Mouse (Mus musculus): Measurements from ENCODE around the gene Ptpn12.

Gene Ptpn12

GRCm38 (mm10) chr5:21017075-21017474, 38.6 kb downstream of the Ptpn12 start:
- peak; percentile 19 for DNase-seq

GRCm38 (mm10) chr5:21010908-21011307, 44.8 kb downstream of the Ptpn12 start:
- no peak for DNase-seq

DNA sequence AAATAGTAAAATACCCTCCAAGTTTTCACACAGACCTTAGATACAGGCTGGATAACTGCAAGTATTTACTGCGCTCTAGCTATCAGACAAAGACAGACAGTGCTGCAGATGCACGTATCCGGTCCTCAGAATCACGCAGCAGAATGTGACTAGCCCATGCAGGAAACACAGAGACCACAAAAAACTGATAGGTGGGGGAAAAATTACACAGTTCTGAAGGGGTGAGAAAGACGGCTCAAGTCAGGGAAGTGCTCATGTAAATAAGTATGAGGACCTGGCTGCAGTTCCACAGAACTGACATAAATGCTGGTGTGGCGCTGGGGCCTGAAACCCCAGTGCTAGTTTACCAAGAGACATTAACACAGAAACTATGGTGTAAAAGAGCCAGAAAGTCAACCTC, 53.0 kb downstream of the Ptpn12 start:
- no peak for DNase-seq

DNA sequence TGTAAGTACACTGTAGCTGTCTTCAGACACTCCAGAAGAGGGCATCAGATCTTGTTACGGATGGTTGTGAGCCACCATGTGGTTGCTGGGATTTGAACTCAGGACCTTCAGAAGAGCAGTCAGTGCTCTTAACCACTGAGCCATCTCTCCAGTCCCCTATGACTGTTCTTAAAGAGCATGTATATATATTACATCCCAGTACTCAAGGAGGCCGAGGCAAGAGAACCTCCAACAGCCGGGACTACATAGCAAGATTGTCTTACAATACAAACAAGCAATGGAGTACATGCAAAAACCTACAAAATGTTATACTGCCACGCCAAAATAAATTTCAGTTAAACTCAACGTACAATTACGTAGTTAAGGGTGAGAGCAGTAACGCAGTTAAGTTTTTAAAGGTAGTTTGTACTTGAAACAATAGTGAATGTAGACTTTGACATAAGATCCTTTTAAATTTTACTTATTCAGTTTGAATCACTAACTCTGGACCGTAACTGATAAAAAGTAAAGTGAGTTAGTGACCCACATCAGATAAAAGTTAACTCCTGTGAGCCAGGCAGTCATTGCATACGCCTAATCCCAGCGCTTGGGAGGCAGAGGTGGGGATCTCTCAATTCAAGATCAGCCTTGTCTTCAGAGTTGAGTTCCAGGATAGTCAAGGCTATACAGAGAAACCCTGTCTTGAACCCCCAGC, 53.9 kb downstream of the Ptpn12 start:
- DNase-seq: no peak

GRCm38 (mm10) chr5:20998427-20998826, 57.3 kb downstream of the Ptpn12 start:
- no peak for DNase-seq

DNA sequence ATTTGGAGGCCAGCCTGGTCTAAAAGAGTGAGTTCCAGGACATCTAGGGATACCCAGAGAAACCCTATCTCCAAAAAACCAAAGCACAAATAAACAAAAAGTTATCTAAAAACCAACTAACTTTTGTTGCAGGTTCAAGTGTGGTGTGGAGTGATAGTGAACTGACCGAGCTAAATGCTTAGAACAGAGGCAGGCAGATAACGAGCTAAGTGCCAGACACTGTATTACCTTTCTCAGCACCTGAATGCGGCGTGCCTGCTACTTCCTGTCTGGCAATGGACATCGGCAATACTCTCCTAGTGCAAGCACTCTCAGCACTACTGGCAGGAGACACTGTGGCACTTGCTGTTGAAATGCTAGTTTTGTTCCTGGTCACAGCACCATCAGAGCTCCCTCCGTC, 58.2 kb downstream of the Ptpn12 start:
- no peak for DNase-seq

DNA sequence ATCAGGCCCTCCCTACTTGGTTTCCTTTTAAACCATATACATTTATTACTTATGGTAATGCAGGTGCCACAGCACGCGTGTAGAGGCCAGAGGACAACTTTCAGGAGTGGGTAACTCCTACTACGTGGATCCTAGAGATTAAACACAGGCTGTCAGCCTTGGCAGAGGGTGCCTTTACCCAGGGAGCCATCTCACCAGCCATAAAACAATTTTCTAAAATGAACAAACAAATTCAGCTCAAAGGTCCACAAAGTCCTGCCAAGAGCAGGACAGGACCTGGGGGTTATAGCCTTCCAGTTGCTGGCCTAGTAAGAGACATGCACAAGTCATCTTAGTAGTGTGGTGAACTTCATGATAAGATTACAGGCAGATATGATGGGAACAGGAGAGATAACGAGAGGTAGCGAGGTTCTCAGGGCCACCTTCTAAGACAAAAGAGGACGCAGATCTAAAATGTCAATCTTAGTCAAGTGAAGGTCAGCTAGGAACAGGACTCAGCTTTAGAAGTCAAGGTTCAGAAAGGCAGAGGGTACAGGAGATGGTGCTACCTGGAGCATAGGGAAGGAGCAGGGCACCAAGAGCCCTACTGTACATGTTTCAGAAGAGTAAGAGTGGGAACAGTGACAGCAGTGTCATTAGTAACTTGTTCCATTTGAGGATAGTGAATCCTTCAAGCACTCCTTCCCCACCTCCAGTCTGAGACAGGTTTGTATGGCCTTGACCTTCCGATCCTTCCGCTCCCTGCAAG, 65.5 kb downstream of the Ptpn12 start:
- no peak for DNase-seq

DNA sequence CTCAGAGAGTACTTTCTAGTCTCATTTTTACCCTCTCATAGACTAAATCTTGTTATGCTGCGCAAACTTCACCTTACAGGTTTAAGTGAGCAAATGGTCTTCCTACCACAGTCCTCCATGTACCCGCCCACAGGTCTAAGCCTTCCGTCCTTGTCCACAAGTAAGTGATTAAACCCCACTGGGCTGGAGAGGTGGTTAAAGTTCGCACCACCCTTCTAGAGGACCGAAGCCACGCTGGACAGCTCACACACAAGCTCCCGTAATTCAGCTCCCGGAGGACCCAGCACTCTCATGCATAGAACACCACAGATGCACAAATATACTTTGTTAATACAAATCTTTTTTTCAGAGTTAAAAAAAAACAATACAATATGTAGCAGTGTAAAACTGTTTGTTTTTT, 69.4 kb downstream of the Ptpn12 start:
- peak; percentile 30 for DNase-seq

DNA sequence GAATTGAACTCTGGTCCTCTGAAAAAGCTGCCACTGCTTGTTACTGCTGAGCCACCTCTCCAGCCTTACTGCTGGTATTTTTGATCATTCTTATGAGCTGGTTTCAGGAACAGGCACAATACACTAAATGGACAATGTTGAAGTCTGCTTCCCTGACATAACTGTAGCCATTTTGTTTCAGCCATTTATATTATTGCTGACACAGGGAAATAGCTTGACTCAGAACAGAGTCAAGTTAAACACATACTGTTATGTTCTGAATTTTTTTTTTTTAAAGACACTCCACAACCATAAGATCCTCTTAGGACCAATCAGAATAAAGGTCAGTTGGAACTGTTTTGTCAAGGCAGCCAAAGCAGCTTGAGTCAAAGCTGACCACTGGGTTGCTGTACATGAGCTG, 72.2 kb downstream of the Ptpn12 start:
- DNase-seq: no peak

DNA sequence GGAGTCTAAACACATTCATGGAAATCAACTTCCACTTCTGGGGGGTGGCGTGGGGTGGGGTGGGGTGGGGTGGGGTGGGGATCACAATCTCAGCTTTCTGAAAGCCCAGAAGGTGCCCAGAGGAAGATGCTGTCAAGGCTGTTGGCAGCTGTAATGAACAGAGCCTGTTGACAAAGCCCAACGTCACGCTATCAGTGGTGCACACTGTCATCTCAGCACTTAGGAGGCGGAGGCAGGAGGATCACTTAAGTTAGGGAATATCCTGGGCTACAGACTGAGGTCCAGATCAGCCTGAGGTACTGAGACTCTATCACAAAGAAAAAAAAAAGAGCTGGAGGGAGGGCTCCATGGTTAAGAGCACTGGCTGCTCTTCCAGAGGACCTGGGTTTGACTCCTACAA, 81.0 kb downstream of the Ptpn12 start:
- no peak for DNase-seq

GRCm38 (mm10) chr5:20973999-20974398, 81.7 kb downstream of the Ptpn12 start:
- DNase-seq: no peak

GRCm38 (mm10) chr5:20973069-20973468, 82.6 kb downstream of the Ptpn12 start:
- no peak for DNase-seq

DNA sequence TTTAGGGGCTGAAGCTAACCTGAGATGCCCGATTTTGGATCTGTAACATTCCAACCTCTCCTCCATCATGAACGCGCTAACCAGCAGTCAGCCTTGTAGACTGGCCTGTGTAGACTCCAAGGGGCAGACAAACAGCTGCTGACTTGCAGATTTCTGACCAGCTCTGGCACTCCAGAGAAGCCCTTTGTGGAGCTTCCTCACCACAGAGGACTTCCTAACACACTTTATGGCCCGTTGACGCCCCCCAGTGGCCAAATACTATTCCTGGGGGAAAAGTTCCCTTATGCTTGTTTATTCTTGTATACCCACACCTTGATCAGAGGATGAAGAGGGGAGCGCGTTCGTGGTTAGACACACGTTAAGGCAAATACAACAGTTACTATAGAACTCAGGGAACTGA, 86.7 kb downstream of the Ptpn12 start:
- DNase-seq: peak; percentile 65

DNA sequence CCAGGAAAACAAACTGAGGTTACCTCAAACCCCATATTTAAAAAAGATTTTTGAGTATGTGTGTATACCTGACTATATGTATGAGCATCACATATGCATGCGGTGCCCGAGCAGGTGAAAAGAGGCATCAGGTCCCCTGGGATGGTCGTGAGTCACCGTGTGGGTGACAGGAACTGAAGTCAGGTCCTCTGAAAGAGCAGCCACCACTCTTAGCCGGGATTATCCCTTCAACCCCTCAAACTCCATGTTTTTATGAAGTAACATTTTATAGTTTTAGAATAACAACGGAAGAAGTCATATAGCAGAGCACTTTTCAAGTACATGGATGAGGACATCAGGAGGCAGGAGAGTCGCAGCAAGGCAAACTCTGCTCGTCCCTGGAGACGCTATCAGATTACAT, 87.2 kb downstream of the Ptpn12 start:
- DNase-seq: no peak

- peak; percentile 75 for DNase-seq
These were observed 87.8 kb downstream of the Ptpn12 start for GRCm38 (mm10) chr5:20967942-20968341.

- DNase-seq: no peak
These were observed 91.3 kb downstream of the Ptpn12 start for GRCm38 (mm10) chr5:20964446-20964845.

- DNase-seq: no peak
These were observed 92.4 kb downstream of the Ptpn12 start for GRCm38 (mm10) chr5:20963295-20963694.

DNA sequence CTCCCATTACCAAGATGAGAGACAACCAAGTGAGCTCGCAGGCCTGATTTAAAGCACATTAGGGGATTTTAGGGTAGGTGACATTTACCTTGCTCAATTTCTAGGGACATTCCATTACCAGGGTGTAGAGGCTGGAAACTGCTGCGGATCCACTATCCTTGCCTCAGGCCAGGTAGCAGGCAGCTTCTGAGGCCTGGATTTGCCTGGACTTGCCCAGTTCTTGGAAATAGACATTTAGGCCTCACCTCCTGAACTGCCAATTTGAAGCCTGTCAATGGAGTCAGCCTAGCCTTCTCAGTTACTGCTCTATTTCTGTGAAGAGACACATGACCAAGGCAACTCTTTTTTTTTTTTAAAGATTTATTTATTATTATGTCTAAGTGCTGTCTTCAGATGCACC, 94.8 kb downstream of the Ptpn12 start:
- no peak for DNase-seq

GRCm38 (mm10) chr5:20956298-20956697, 99.4 kb downstream of the Ptpn12 start, which contains the start of gene Rsbn1l:
Rsbn1l (minus strand) TSS chr5:20956398.
- DNase-seq: no peak

- no peak for DNase-seq
These were observed 100.4 kb downstream of the Ptpn12 start for GRCm38 (mm10) chr5:20955114-20955835.

DNA sequence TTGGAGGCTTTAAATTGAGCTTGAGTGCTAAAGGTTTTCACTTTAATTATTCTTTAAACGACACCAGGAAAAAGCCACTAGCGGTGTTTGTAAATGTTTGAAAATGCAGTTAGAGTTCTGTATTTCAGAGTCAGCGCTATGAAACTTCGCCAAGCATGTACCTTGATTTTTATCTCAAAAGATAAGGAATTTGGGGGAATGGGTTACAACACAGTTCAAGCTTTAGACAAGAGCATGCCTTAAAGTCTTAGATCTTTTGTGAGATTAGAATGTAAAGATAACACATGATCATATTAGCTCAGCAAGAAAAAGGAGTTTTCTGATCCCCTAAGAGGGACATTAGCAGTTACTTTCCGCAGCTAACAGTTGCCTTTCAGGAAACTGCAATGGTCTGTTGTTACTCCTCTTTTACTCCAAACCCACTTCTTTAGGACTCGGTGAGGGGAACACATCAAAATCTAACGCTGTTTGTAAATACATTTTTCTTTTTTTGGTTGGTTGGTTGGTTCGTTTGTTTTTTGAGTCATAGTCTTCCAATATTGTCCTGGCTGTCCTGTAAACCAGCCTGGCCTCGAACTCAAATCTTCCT, 103.3 kb downstream of the Ptpn12 start:
- no peak for DNase-seq

GRCm38 (mm10) chr5:20951666-20952281, 103.9 kb downstream of the Ptpn12 start:
- DNase-seq: peak; percentile 97
